Mouse (Mus musculus) cerebellum, adult 11 months (tissue): ENCODE data around the gene Ppfia4.
A peak's percentile ranks its signal among the peaks of the same experiment; 100 is the strongest.

Experiments used
- DNase-seq: peaks from one replicate; pipeline ENCODE4 v3.0.0; 2022

Ppfia4 gene

GRCm38 (mm10) chr1:134332770-134333271 lies at the start of gene Ppfia4:
Gene Ppfia4 (minus strand): TSS chr1:134332928.
- DNase-seq = peak; percentile 72

GRCm38 (mm10) chr1:134381795-134382625 lies 49.3 kb upstream of the Ppfia4 start:
- DNase-seq = no peak

DNA sequence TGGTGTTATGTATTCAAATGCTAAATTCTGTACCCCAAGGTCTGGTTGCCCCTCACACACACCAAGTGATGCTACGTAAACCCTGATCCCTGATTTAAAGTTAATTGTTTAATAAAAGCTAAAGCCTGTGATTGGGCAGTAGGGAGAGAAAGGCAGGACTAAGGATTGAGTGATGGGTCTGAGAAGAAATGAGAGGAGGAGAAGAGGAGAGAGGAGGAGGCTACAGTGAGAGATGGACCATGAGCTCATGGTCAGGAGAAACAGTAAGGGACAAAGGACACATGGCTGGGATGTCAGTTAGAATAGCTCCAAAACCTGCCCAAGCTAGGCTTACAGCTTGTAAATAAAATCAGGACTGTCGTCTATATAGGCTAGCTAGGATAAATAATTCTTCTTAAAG lies 48.3 kb upstream of the Ppfia4 start:
- DNase-seq = no peak

- DNase-seq = no peak
These were observed 41.4 kb upstream of the Ppfia4 start for GRCm38 (mm10) chr1:134374124-134374523.

DNA sequence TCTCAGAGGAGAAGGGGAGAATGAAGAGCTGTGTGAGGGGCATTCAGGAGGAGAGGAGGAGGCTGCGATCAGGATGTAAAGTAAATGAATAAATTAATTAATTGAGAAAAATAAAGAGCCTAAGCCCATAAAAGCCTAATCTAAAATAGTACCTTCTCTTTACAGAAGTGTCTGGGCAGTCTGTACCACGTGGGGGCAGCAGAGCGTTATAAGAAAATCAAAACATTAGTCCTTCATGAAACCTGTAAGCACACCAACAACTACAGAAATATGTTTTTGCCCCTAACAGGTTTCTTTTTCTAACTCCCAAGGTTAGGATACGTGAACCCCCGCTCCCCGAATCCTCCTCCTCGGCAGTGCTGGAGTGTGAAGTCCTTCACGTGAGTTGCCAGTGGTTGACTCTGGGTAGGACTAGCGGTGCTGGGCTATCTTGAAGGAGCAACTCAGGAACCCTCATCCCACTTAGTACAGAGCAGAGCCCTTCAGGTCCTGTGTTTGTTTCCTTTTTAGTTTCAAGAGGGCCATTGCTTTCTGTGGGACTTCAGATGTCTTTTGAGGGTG lies 36.1 kb upstream of the Ppfia4 start:
- DNase-seq = no peak

GRCm38 (mm10) chr1:134365491-134365890 lies 32.8 kb upstream of the Ppfia4 start:
- DNase-seq = no peak

GRCm38 (mm10) chr1:134363194-134363593 lies 30.5 kb upstream of the Ppfia4 start:
- DNase-seq = no peak

GRCm38 (mm10) chr1:134361857-134362212 lies 29.1 kb upstream of the Ppfia4 start, which contains the start of gene Tmem183a:
Gene Tmem183a (minus strand): TSS chr1:134361979.
- peak; percentile 96 for DNase-seq

- no peak for DNase-seq
These were observed 28.6 kb upstream of the Ppfia4 start for GRCm38 (mm10) chr1:134361195-134361856.

- DNase-seq = no peak
These were observed 27.9 kb upstream of the Ppfia4 start for GRCm38 (mm10) chr1:134360656-134361055.

- DNase-seq = no peak
These were observed 24.7 kb upstream of the Ppfia4 start for GRCm38 (mm10) chr1:134357461-134357860.

GRCm38 (mm10) chr1:134353326-134353725 lies 20.6 kb upstream of the Ppfia4 start:
- DNase-seq = no peak

DNA sequence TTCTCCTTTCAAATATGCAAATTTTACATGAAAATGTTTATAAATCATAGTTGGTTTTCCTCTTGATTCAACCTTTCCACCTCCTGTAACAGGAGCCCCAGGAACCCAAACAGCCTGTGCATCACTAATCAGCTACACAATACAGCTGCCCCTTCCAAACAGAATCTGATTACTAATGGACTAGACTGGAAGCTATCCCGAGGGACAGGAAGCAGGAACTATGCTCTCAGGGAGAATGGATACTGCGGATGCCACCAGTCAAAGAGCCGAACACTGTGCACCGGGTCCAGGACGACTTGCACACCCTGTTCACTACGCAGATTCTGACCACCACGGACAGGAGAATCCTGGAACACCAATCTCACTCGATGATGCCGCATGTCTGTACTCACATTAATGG lies 15.1 kb upstream of the Ppfia4 start:
- no peak for DNase-seq

GRCm38 (mm10) chr1:134345075-134345474 lies 12.3 kb upstream of the Ppfia4 start:
- no peak for DNase-seq

DNA sequence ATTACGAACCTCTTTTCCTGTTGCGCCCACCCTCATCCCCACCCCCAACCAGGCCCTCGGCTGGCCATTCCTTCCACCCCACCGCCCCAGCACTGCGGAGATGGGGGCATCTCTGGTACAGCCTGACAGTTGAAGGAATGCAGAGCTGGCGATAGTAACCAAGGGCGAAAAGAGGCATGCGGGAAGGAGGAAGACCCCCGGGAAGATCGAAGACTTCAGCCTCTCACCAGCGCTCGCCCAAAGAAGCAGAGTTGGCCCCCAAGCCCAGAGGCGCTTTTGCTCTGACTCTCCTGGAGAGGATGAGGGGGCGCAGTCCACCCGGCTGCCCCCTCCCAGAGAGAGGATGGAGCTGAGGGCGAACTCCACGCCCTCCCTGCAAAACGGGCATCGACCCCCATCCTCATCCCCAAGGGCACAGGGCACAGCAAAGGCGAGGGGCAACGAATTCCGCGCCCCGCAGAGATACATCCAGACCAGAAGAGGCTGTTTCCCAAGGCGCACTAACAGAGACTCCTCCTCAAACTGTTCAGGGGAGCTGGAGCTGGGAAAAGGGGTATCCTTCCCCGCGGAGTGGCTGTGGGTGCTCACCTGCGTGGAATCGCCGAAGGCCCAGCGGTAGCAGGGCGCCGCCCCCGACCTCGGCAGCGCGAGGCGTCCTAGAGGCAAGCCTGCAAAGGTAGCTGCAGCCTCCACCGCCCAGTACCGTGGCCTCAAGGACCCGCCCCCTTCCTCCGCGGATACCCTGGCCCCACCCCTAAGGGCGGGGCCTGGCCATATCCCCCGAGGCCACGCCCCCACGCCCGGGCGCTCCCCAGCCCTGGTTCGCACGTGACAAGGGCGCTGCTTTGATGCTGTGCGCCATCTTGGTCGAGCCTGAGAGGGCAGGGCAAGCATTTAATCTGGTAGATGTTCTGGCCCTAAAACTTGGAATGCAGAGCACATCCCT lies 11.6 kb upstream of the Ppfia4 start:
- DNase-seq = peak; percentile 96

GRCm38 (mm10) chr1:134343567-134343966 lies 10.8 kb upstream of the Ppfia4 start:
- peak; percentile 52 for DNase-seq

DNA sequence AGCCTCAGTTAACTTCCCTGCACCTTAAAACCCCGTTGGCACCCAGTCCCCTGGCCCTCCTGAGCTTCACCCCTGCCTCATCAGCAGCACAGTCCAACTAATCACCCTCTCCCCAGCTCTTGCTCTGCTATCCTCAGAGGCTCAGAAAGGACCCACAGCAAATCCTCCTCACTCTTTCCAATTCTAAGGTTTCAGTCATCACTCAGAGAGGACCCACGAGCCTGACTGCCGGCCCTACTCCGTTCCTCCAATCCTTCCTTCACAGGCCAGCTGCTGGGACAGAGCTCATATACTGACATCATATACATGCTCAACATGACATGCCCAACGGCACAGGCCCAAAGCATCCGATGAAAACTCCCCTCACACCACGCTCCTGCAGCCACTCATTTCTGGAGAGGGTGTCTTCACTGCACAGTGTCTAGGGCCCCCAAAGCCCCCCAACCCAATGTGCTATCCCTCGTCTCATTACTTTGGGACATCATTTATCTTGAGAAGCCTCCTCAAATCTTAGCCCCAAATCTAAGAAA lies 10.1 kb upstream of the Ppfia4 start:
- DNase-seq = no peak

DNA sequence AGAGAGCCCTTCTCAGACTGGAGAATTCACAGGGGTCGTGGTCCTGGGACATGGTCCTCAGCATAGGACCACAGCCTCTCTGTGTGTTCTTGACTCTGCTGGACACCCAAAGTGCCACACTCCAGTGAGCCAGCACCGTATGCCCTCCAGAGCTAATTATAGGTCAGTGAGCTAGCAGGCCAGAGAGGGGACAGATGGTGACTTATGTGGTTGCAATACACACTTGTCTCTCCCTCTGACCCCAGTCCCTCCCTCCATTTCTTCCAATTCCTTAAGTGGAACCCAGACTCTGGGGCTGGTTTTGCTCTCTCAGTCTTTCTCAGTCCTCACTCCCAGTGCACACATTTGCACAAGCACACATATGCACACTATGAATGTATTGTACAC lies 9.5 kb upstream of the Ppfia4 start:
- peak; percentile 70 for DNase-seq

GRCm38 (mm10) chr1:134341641-134342277 lies 9.0 kb upstream of the Ppfia4 start:
- DNase-seq = no peak

DNA sequence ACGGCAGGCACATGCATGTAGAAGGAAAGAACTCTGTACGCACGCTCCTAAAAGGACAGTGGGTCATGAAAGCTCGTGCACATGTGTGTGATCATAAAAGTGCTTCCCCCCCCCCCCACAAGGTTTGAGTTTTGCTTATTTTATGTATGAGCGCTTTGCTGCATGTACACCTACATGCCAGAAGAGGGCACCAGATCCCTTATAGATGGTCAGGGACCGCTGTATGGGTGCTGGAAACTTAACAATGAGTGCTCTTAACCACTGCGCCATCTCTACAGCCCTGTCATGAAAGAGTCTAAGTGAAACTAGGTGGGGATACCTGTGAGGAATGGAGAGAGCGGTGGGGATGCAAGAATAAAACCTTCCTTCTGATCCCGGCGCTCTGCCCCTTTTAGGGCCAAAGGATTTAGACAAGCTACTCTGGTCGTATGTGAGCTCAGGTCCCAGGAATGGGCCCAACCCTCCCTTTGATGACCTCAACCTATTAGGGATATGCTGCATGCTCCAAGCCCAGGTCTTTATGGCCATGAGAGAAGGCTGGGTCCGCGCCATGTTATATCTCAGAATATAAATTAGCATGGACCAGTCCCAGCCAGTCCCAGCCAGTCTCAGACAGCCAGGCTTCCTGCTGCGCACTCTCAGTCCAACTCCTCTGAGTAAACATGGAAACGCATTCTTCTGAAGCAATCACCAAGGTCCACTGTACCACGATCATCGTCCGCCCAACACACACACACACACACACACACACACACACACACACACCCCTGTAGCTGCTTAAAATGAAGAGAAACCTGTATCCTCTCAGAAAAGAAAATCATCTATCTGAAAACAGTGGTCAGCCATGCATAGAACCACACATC lies 7.3 kb upstream of the Ppfia4 start:
- DNase-seq = no peak

- no peak for DNase-seq
These were observed 6.4 kb upstream of the Ppfia4 start for GRCm38 (mm10) chr1:134339162-134339561.
